Mouse (Mus musculus): ENCODE data around the gene Rasgrp2. TPM values are rescaled to one million over a fixed set of nuclear protein-coding genes. Genes with fewer than 3 reads are reported as not detected.

The Rasgrp2 gene
- total RNA-seq, 2 experiments from 2014 or later = 93.5 to 99.9 TPM

GRCm38 (mm10) chr19:6426703-6427500 is 27.8 kb downstream of the Rasgrp2 start:
- DNase-seq (ENCODE audit: low spot score in 2 of 2) = no peak

- peak in 1 of 2 experiments; percentile 56 for DNase-seq (ENCODE audit: low spot score in 2 of 2)
These were observed 28.7 kb downstream of the Rasgrp2 start for GRCm38 (mm10) chr19:6427653-6428434.

GRCm38 (mm10) chr19:6428501-6429200 is 29.5 kb downstream of the Rasgrp2 start:
- peak in 1 of 2 experiments; percentile 51 for DNase-seq (ENCODE audit: low spot score in 2 of 2)

- no peak for DNase-seq (ENCODE audit: low spot score in 2 of 2)
These were observed 43.9 kb downstream of the Rasgrp2 start for GRCm38 (mm10) chr19:6443016-6443415.

GRCm38 (mm10) chr19:6445761-6446423 is 46.8 kb downstream of the Rasgrp2 start:
- DNase-seq (ENCODE audit: low spot score in 2 of 2) = peak; percentile 55 to 64

GRCm38 (mm10) chr19:6446736-6447437 is 47.7 kb downstream of the Rasgrp2 start:
- peak; percentile 58 to 62 for DNase-seq (ENCODE audit: low spot score in 2 of 2)

GRCm38 (mm10) chr19:6448752-6449151 is 49.6 kb downstream of the Rasgrp2 start:
- no peak for DNase-seq (ENCODE audit: low spot score in 2 of 2)

GRCm38 (mm10) chr19:6449841-6450240 is 50.7 kb downstream of the Rasgrp2 start:
- no peak for DNase-seq (ENCODE audit: low spot score in 2 of 2)

- peak; percentile 77 to 82 for DNase-seq (ENCODE audit: low spot score in 2 of 2)
These were observed 52.9 kb downstream of the Rasgrp2 start for GRCm38 (mm10) chr19:6452030-6452494.

- no peak for DNase-seq (ENCODE audit: low spot score in 2 of 2)
These were observed 53.7 kb downstream of the Rasgrp2 start for GRCm38 (mm10) chr19:6452672-6453310.

- peak; percentile 85 to 87 for DNase-seq (ENCODE audit: low spot score in 2 of 2)
These were observed 54.2 kb downstream of the Rasgrp2 start for GRCm38 (mm10) chr19:6453349-6453748.

GRCm38 (mm10) chr19:6454041-6454720 is 55.0 kb downstream of the Rasgrp2 start:
- DNase-seq (ENCODE audit: low spot score in 2 of 2) = no peak

- no peak for DNase-seq (ENCODE audit: low spot score in 2 of 2)
These were observed 60.4 kb downstream of the Rasgrp2 start for GRCm38 (mm10) chr19:6459504-6459903.

GRCm38 (mm10) chr19:6462841-6463240 is 63.7 kb downstream of the Rasgrp2 start:
- no peak for DNase-seq (ENCODE audit: low spot score in 2 of 2)

- no peak for DNase-seq (ENCODE audit: low spot score in 2 of 2)
These were observed 65.3 kb downstream of the Rasgrp2 start for GRCm38 (mm10) chr19:6464306-6465071.

All from layer of hippocampus, postnatal 10 days (tissue).